Mouse (Mus musculus): ENCODE data around the gene Tmem30a. TPM values are rescaled to one million over a fixed set of nuclear protein-coding genes. Genes with fewer than 3 reads are reported as not detected.

The Tmem30a gene
- polyA plus RNA-seq, 1 experiment from 2014 or later: 96.6 TPM

DNA sequence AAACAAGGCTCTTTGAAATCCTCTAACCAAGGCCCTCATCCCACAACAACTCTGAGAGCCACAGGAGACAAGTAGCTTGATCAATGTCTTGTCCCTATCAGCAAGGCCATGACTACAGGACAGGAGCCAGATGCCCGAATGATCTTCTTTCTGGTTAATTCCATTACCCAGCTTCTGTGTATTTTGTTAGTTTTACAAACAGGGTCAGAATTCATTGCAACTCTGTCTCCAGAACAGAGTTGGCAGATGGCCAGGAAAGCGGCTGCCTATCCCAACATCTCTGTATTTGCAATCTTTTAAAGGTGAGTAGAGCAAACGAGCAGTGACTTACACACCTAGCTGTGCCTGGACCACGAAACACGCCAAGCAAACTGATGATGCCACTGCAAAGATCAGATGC is 63.0 kb downstream of the Tmem30a start:
- WGBS: 59% methylated on average over 5 of the region's 5 CpGs
- ATAC-seq (ENCODE audit: low read depth): no peak

DNA sequence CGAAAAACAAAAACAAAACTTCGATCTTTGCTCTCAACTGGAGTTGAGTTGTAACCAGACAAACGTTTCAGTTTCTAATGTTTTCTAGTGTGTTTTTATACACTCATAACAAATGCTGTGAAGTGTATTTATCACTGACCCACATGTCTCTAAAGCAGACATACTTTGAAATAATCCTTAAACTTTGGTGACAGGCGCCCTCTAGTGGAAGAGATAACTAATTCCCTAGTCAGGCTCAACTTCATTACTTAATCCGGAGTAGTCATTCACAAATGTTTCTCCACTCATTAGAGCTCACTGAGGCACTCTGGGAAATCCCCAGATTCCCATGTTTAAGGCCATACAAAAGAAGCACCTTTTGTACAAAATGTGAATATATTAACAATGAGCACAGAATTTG is 70.2 kb downstream of the Tmem30a start:
- Histone ChIP-seq H3K9ac (ENCODE audit: low read length) (no peak overlapping the region), H3K4me2 (ENCODE audit: low read depth, low read length) (no peak overlapping the region), H3K4me1 (replicated peaks; ENCODE audit: control insufficient read depth, insufficient read depth, low read length) (peaks cover 12% of the 10 kb centered on the region; the same call in 1 of the 2 replicates), H3K27ac (ENCODE audit: low read length) (no peak overlapping the region), H3K9me3 (ENCODE audit: control insufficient read depth, low read length) (no peaks in the 10 kb centered on the region), H3K4me3 (ENCODE audit: low read length) (no peak overlapping the region), H3K36me3 (ENCODE audit: control insufficient read depth, insufficient read depth, low read length) (no peaks in the 10 kb centered on the region), H3K27me3 (ENCODE audit: control insufficient read depth, insufficient read depth, low read depth, low read length) (peaks cover 15% of the 10 kb centered on the region)
- ATAC-seq (ENCODE audit: low read depth): no peak
- WGBS: 35% methylated on average over 5 of the region's 5 CpGs

More for the DNA sequence above, 63.0 kb downstream of the Tmem30a start:
- no peak overlapping the region for H3K9ac ChIP-seq (ENCODE audit: low read length)
- no peak overlapping the region for H3K4me2 ChIP-seq (ENCODE audit: low read depth, low read length)
- no peaks in the 10 kb centered on the region for H3K36me3 ChIP-seq (ENCODE audit: control insufficient read depth, insufficient read depth, low read length)
- no peaks in the 10 kb centered on the region for H3K9me3 ChIP-seq (ENCODE audit: control insufficient read depth, low read length)
- no peak overlapping the region for H3K27ac ChIP-seq (ENCODE audit: low read length)
- H3K4me3 ChIP-seq (ENCODE audit: low read length): no peak overlapping the region
- H3K27me3 ChIP-seq (ENCODE audit: control insufficient read depth, insufficient read depth, low read depth, low read length): no peaks in the 10 kb centered on the region
- H3K4me1 ChIP-seq (replicated peaks; ENCODE audit: control insufficient read depth, insufficient read depth, low read length): no peaks in the 10 kb centered on the region

DNA sequence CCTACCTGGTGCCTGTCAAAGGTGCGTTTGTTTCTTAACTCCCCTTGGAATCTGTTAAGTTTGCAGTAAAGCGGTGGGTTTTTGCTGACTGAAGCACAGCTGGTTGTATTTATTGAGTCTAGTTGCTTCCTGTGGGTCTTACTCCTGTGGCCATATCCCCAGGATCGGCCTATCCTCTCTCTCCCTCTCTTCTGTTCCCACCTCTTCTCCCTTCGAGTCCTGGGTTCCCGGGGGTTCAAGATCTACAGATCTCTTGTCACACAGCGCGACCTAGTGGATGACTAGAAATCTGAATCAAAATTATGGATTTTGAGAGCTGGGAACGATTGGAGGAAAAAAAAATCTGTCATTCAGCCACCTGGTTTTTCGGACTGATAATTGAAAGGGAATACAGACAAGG is 72.3 kb downstream of the Tmem30a start:
- Histone ChIP-seq H3K4me2 (ENCODE audit: low read depth, low read length) (peak overlapping the region; percentile 9; the same call in 1 of the 2 replicates), H3K4me3 (ENCODE audit: low read length) (no peak overlapping the region), H3K27me3 (ENCODE audit: control insufficient read depth, insufficient read depth, low read depth, low read length) (peaks cover 15% of the 10 kb centered on the region), H3K27ac (ENCODE audit: low read length) (no peak overlapping the region), H3K9me3 (ENCODE audit: control insufficient read depth, low read length) (no peaks in the 10 kb centered on the region), H3K9ac (ENCODE audit: low read length) (no peak overlapping the region), H3K4me1 (replicated peaks; ENCODE audit: control insufficient read depth, insufficient read depth, low read length) (peaks cover 22% of the 10 kb centered on the region; the same call in 1 of the 2 replicates), H3K36me3 (ENCODE audit: control insufficient read depth, insufficient read depth, low read length) (no peaks in the 10 kb centered on the region)
- ATAC-seq (ENCODE audit: low read depth): no peak
- 7% methylated on average over 9 of the region's 9 CpGs for WGBS

DNA sequence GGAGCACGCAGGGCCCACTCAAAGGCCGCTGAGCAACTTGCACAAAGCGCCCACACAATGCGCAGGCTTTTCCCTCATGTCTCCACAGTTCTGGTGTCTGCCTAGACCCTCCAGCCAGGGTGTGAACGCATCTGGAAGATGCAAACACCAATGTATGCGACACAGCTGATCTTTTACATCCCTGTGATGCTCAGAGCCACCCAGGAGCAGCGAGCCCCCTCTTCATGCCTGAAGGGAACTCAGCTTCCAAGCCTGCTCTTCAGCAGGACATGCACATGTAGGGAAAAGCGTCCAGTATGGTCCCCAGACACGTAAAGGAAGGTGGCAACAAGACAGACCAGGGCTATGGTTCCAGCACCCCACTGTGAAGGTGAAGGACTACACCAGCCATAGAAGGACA is 73.2 kb downstream of the Tmem30a start:
- ATAC-seq (ENCODE audit: low read depth): no peak
- Histone ChIP-seq H3K9me3 (ENCODE audit: control insufficient read depth, low read length) (no peaks in the 10 kb centered on the region), H3K27ac (ENCODE audit: low read length) (no peak overlapping the region), H3K4me1 (replicated peaks; ENCODE audit: control insufficient read depth, insufficient read depth, low read length) (peaks cover 22% of the 10 kb centered on the region; the same call in 1 of the 2 replicates), H3K9ac (ENCODE audit: low read length) (no peak overlapping the region), H3K27me3 (ENCODE audit: control insufficient read depth, insufficient read depth, low read depth, low read length) (peaks cover 15% of the 10 kb centered on the region), H3K4me3 (ENCODE audit: low read length) (no peak overlapping the region), H3K4me2 (ENCODE audit: low read depth, low read length) (no peak overlapping the region), H3K36me3 (ENCODE audit: control insufficient read depth, insufficient read depth, low read length) (no peaks in the 10 kb centered on the region)
- 53% methylated on average over 9 of the region's 9 CpGs for WGBS

DNA sequence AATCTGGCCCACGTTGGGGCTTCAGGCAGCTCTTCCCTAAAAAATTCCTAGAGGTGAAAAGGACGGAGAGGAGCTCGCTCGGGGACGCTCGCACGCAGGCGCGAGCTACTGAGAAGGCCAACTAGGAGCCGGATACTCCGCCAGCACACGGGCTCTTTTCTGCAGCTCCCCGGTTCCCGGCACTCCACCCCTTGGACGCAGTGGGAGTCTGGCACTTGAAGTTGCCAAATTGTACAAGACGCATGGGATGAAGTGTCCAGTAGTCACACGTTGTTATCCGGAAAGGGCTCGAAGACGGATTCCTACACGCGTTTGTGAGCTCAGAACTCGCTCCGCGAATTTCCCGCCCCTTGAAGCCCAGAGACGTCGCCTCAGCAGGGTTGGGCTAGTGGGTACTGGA is 73.9 kb downstream of the Tmem30a start:
- Histone ChIP-seq H3K27me3 (ENCODE audit: control insufficient read depth, insufficient read depth, low read depth, low read length) (peaks cover 15% of the 10 kb centered on the region), H3K4me2 (ENCODE audit: low read depth, low read length) (peak overlapping the region; percentile 70), H3K9ac (ENCODE audit: low read length) (peak overlapping the region; percentile 73), H3K36me3 (ENCODE audit: control insufficient read depth, insufficient read depth, low read length) (no peaks in the 10 kb centered on the region), H3K27ac (ENCODE audit: low read length) (peak overlapping the region; percentile 14), H3K4me1 (replicated peaks; ENCODE audit: control insufficient read depth, insufficient read depth, low read length) (peaks cover 22% of the 10 kb centered on the region), H3K9me3 (ENCODE audit: control insufficient read depth, low read length) (no peaks in the 10 kb centered on the region), H3K4me3 (ENCODE audit: low read length) (peak overlapping the region; percentile 52)
- peak; percentile 32; the same call in 1 of the 2 replicates for ATAC-seq (ENCODE audit: low read depth)
- under 1% methylated on average over 28 of the region's 28 CpGs for WGBS

Other genes with a start within 250 kb of the Tmem30a start
- gene Col12a1, start 74.7 kb downstream of the Tmem30a start, polyA plus RNA-seq (2015; fragmentation: Nextera tagmentation; extraction: Ambion mirVana): 16.5 and 18.0 TPM in 2 replicates
- gene Cox7a2, start 33.6 kb downstream of the Tmem30a start, polyA plus RNA-seq (2015; fragmentation: Nextera tagmentation; extraction: Ambion mirVana): 676 and 713 TPM in 2 replicates
- gene Filip1, start 219.3 kb upstream of the Tmem30a start, polyA plus RNA-seq (2015; fragmentation: Nextera tagmentation; extraction: Ambion mirVana): 12.4 and 14.2 TPM in 2 replicates